Mouse (Mus musculus) heart, adult 2 months (tissue): ENCODE data around the gene Dop1b. TPM values are rescaled to one million over a fixed set of nuclear protein-coding genes. Genes with fewer than 3 reads are reported as not detected.

Experiments used
- DNase-seq, 2 experiments: peaks; one replicate each; pipeline ENCODE4 v3.0.0; 2021
- H3K27ac ChIP-seq: fragments of 200-600 bp; 2 replicates; pipeline ENCODE4 v1.8.1; 2022
- H3K27me3 ChIP-seq: fragments of 200-500 bp; 2 replicates; pipeline ENCODE4 v1.6.1; 2012; ENCODE audit warnings: mild to moderate bottlenecking, low read length, inconsistent platforms, mixed read lengths; ENCODE audit not compliant: control insufficient read depth, insufficient read depth
- H3K36me3 ChIP-seq: fragments of 200-500 bp; 2 replicates; pipeline ENCODE4 v1.6.1; 2012; ENCODE audit warnings: low read length, inconsistent platforms; ENCODE audit not compliant: control insufficient read depth, insufficient read depth
- H3K4me1 ChIP-seq: fragments of 200-500 bp; 2 replicates; pipeline ENCODE4 v1.6.1; 2011; ENCODE audit warnings: low read length; ENCODE audit not compliant: control insufficient read depth, insufficient read depth
- H3K4me3 ChIP-seq: fragments of 200-600 bp; 2 replicates; pipeline ENCODE4 v1.8.1; 2022
- H3K79me2 ChIP-seq: fragments of 200-500 bp; replicated peaks from 2 replicates; pipeline ENCODE4 v1.6.1; 2012; ENCODE audit warnings: mild to moderate bottlenecking, inconsistent platforms, low read length, moderate library complexity, mixed read lengths; ENCODE audit not compliant: control insufficient read depth, insufficient read depth
- H3K9ac ChIP-seq: fragments of 200-500 bp; 2 replicates; pipeline ENCODE4 v1.6.1; 2012; ENCODE audit warnings: low read depth, mild to moderate bottlenecking, control low read depth, inconsistent platforms, low read length, mixed read lengths
- CTCF ChIP-seq: fragments of 200-600 bp; IDR thresholded peaks from 2 replicates; pipeline ENCODE4 v1.8.1; 2022; ENCODE audit warnings: antibody characterized with exemption, mild to moderate bottlenecking, moderate library complexity
- EP300 ChIP-seq: fragments of 200-500 bp; IDR thresholded peaks from 2 replicates; pipeline ENCODE4 v1.6.1; 2011; ENCODE audit warnings: low read depth, low read length, control low read depth; ENCODE audit not compliant: insufficient read depth
- POLR2A ChIP-seq: fragments of 200-500 bp; IDR thresholded peaks from 2 replicates; pipeline ENCODE4 v1.6.1; 2011; ENCODE audit warnings: mild to moderate bottlenecking, low read depth, low read length, control low read depth; ENCODE audit not compliant: insufficient read depth
- WGBS: fragments of 180-500 bp; shearing (Covaris S2); methylation state at CpG from one replicate; pipeline ENCODE4 v1.1.7; 2018; 5-methylcytosine and 5-hydroxymethylcytosine counted together
- intact Hi-C: fragments of 180-260 bp; cut with DNase I; formaldehyde crosslinking; loops from one replicate; pipeline ENCODE4 v1.15.1; 2025
- polyA plus RNA-seq: library from polyadenylated mRNA; depleted of rRNA; stranded (reverse); fragments of >200 nt; gene quantifications from 2 replicates; pipeline ENCODE4 v1.2.3, GENCODE M21; 2012
- total RNA-seq, 2 experiments: library from RNA; stranded (reverse); gene quantifications; 2 replicates each; pipeline ENCODE4 v1.2.3; 2021

Gene Dop1b
- total and polyA plus RNA-seq, 3 experiments: 15.5 to 17.6 (median 15.7) TPM

DNA sequence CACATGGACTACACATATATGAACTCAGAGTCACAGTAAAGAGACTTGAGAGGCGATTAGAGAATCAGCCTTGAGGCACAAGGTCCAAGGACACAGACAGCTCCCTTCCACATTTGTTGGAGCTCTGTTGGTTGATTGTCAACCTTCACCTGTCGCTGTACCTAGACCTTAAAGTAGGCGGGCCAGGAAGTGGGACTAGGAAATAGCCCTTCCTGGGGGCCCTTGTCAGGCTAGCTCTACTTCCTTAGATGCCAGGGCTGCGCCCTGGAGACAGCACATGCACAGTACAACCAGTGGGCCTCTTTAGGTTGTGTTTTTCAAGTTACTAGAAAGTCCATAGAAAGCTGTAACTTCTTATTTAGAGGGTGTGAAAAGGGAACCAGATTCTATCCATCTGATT is 67.8 kb downstream of the Dop1b start:
- Histone ChIP-seq H3K27me3 (no peaks in the 10 kb centered on the region), H3K4me1 (no peaks in the 10 kb centered on the region), H3K79me2 (no peaks in the 10 kb centered on the region), H3K27ac (no peak overlapping the region), H3K36me3 (no peaks in the 10 kb centered on the region), H3K4me3 (no peak overlapping the region), H3K9ac (no peak overlapping the region)
- intact Hi-C loops: no loop called here
- WGBS: 68% methylated on average over 4 of the region's 4 CpGs
- TF ChIP-seq CTCF (no peak), EP300 (no peak), POLR2A (no peak)
- DNase-seq: no peak

DNA sequence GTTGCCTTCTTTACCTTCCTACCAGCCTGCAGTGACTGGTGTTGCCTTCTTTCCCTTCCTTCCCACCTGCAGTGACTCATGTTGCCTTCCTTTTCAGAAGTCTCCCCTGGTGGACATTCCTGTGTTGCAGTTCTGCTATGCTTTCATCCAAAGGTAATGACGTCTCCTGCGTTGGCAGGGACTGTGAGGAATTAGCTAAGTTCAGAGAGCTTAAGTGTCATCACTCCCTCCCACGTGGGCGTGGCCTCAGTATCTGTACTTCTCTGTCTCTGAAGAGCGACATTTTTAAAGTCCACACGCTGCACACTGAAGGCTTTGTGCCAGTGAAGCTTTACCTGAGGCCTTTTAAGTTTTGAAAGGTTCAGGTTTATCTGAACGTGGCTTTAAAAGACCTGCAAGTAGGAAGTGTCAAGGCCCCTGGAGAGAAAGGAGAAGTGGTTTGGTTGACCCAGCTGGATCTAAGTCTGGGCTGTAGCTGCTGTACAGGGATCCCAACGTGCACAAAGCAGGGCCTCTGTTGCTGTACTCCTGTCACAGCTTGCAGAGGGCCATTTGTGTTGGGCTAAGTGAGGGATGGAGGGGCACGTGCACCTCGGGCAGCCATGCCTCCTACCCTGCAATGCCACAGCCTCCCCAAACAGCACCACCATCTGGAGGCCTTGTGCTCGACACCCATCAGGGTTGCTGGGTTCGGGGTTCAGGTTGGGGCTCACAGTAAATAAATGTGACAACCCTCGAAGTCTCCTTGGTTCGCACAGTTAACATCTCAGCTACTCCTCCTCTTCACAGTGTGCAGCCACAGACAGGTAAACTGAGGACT is 69.2 kb downstream of the Dop1b start:
- TF ChIP-seq POLR2A (no peak), EP300 (no peak), CTCF (no peak)
- 64% methylated on average over 14 of the region's 14 CpGs for WGBS
- Histone ChIP-seq H3K4me3 (no peak overlapping the region), H3K27me3 (no peaks in the 10 kb centered on the region), H3K9ac (no peak overlapping the region), H3K4me1 (no peaks in the 10 kb centered on the region), H3K79me2 (no peaks in the 10 kb centered on the region), H3K27ac (no peak overlapping the region), H3K36me3 (no peaks in the 10 kb centered on the region)
- DNase-seq: peak in 1 of 2 experiments; percentile 41
- intact Hi-C loops: no loop called here

GRCm38 (mm10) chr16:93784175-93784574 is 72.5 kb downstream of the Dop1b start:
- H3K9ac ChIP-seq: no peak overlapping the region
- 93% methylated on average over 7 of the region's 7 CpGs for WGBS
- H3K4me3 ChIP-seq: no peak overlapping the region
- no peaks in the 10 kb centered on the region for H3K27me3 ChIP-seq
- H3K4me1 ChIP-seq: no peaks in the 10 kb centered on the region
- H3K27ac ChIP-seq: no peak overlapping the region
- no peaks in the 10 kb centered on the region for H3K79me2 ChIP-seq
- no peaks in the 10 kb centered on the region for H3K36me3 ChIP-seq
- DNase-seq: no peak
- TF ChIP-seq CTCF: peak; percentile 22; the same call in 1 of the 2 replicates
- no peak for TF ChIP-seq EP300
- intact Hi-C loops: no loop called here

DNA sequence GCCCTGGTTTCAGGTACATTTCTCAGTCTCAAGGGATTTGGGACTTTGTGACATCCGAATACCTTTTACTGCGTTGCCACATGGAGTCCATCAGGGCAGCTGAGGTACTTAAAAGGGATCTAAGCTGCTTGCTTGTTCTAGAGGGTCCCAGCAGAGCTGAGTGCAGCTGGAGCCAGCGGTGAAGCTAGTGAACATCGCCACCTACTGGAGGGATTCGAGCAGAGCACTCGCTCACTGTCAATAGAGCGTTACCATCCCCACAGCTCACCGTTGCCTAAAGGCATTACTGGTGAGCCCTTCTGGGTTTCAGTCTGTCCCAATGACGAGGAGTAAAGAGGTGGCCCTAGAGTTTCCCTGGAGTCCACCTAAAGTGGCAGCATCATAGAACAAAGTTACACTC is 74.1 kb downstream of the Dop1b start:
- DNase-seq: peak; percentile 35 to 70
- 16% methylated on average over 9 of the region's 9 CpGs for WGBS
- Histone ChIP-seq H3K27ac (no peak overlapping the region), H3K27me3 (no peaks in the 10 kb centered on the region), H3K4me3 (no peak overlapping the region), H3K79me2 (no peaks in the 10 kb centered on the region), H3K9ac (no peak overlapping the region), H3K4me1 (no peaks in the 10 kb centered on the region), H3K36me3 (no peaks in the 10 kb centered on the region)
- TF ChIP-seq EP300 (peak; percentile 77), CTCF (peak; percentile 97), POLR2A (no peak)
- intact Hi-C loops: no loop called here

GRCm38 (mm10) chr16:93788388-93788787 is 76.7 kb downstream of the Dop1b start:
- 76% methylated on average over 4 of the region's 4 CpGs for WGBS
- no peaks in the 10 kb centered on the region for H3K79me2 ChIP-seq
- H3K9ac ChIP-seq: no peak overlapping the region
- no peaks in the 10 kb centered on the region for H3K27me3 ChIP-seq
- H3K4me3 ChIP-seq: no peak overlapping the region
- intact Hi-C loops: no loop called here
- H3K27ac ChIP-seq: no peak overlapping the region
- H3K36me3 ChIP-seq: no peaks in the 10 kb centered on the region
- H3K4me1 ChIP-seq: no peaks in the 10 kb centered on the region
- DNase-seq: no peak
- TF ChIP-seq POLR2A (no peak), CTCF (no peak), EP300 (no peak)

DNA sequence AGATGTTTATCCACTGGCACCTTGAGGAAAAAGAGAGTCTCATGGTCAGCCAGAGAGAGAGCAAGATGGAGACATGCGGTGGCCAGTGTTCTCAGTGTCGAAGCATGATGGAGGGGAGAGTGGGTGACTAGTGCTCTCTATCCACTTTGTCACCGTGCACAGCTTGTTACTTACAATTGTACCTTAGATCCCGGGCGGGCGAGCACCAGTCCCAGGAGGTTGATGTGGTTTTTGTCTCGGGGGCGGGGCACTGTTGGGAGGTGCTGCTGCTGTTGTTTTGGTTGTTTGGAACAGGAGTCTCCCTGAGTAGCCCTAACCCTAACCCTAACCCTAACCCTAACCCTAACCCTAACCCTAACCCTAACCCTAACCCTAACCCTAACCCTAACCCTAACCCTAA is 77.2 kb downstream of the Dop1b start:
- TF ChIP-seq EP300 (no peak), POLR2A (no peak), CTCF (no peak)
- no peaks in the 10 kb centered on the region for H3K79me2 ChIP-seq
- no peaks in the 10 kb centered on the region for H3K27me3 ChIP-seq
- intact Hi-C loops: no loop called here
- no peak overlapping the region for H3K27ac ChIP-seq
- peak in 1 of 2 experiments; percentile 30 for DNase-seq
- 92% methylated on average over 8 of the region's 8 CpGs for WGBS
- H3K9ac ChIP-seq: no peak overlapping the region
- H3K4me1 ChIP-seq: no peaks in the 10 kb centered on the region
- no peak overlapping the region for H3K4me3 ChIP-seq
- H3K36me3 ChIP-seq: no peaks in the 10 kb centered on the region
